ENCODE assay signal across 8 mouse cellular contexts in the genomic region with DNA sequence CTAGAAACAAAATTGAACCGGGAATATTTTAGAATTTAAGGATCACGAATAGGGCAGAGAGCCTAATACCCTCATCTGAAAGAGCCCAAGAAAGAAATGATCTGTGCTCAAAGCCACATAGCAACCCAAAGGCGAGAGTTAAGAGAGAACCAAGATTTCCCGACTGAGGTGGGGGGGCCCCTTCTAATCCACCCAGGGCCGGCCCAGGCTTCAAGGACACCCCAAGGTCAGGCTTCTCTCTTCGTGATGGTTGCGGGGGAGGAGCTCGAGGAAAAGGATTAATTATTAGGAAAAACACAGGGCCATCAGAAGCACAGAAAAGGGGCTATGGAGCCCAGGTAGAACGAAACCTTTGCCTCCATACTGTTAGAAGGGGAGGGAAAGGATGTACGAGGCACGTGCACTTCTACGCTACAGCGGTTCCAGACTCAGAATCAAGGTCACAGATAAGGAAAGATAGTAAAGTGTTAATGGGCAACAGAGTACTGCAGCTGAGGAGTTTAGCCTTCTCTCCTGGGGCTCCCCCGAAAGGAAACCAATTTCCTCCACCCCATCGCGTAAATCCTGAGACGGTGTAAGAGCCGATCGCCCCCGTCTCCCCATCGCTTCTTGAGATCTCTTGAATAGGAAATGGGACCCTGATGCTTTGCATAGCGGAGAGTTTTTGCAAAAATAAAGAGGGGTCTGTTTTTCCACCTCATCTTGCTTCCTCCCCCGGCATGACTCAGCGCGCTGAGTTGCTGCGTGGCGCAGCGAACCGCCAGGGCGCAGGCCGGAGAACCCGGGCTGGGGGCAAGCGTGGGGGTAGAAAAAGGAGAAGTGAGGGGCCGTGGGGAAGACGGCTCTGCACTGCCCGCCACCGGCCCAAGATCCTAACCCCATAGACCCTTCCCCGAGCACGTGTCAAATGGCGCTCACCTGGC. TPM values are rescaled to one million over a fixed set of nuclear protein-coding genes. Genes with fewer than 3 reads are reported as not detected.
DNase-seq lines count a peak whose midpoint lies in the region; ATAC-seq lines count a peak whose summit lies in the region.

No protein-coding gene starts in this region.

- peak overlapping the region; percentile 92 for H3K4me3 ChIP-seq in kidney, embryonic 14.5 days (ENCODE audit: low read length)
- peak overlapping the region; percentile 67 for H3K4me3 ChIP-seq in midbrain, embryonic 11.5 days (ENCODE audit: low read depth, low read length)

- H3K36me3 ChIP-seq in kidney, embryonic 14.5 days (ENCODE audit: control insufficient read depth, insufficient read depth, low read length): peaks cover 42% of the 10 kb centered on the region
- H3K36me3 ChIP-seq in midbrain, embryonic 11.5 days (ENCODE audit: control insufficient read depth, insufficient read depth, low read length): peaks cover 8% of the 10 kb centered on the region

- H3K27me3 ChIP-seq in kidney, embryonic 14.5 days (ENCODE audit: control insufficient read depth, insufficient read depth, low read length): no peaks in the 10 kb centered on the region
- no peaks in the 10 kb centered on the region for H3K27me3 ChIP-seq in midbrain, embryonic 11.5 days (ENCODE audit: control insufficient read depth, insufficient read depth, low read length)

- peak; percentile 54 for ATAC-seq in granulocyte monocyte progenitor cell, adult 5-6 weeks (replicated peaks; ENCODE audit: poor library complexity, severe bottlenecking)
- ATAC-seq in kidney, embryonic 14.5 days (ENCODE audit: low FRiP score, low TSS enrichment): no peak
- no peak for ATAC-seq in midbrain, embryonic 11.5 days (ENCODE audit: low FRiP score)

- H3K4me1 ChIP-seq in kidney, embryonic 14.5 days (ENCODE audit: control insufficient read depth, insufficient read depth, low read length): peaks cover 17% of the 10 kb centered on the region
- peaks cover 23% of the 10 kb centered on the region for H3K4me1 ChIP-seq in midbrain, embryonic 11.5 days (ENCODE audit: control insufficient read depth, insufficient read depth, low read length)

- no peaks in the 10 kb centered on the region for H3K9me3 ChIP-seq in kidney, embryonic 14.5 days (ENCODE audit: control insufficient read depth, low read length)
- H3K9me3 ChIP-seq in midbrain, embryonic 11.5 days (ENCODE audit: control insufficient read depth, low read length): no peaks in the 10 kb centered on the region

- peak overlapping the region; percentile 73 for H3K4me2 ChIP-seq in kidney, embryonic 14.5 days (replicated peaks; ENCODE audit: low read depth, low read length)
- peak overlapping the region; percentile 85 for H3K4me2 ChIP-seq in midbrain, embryonic 11.5 days

- DNase-seq in spleen, adult 12 weeks (ENCODE audit: low spot score): peak; percentile 53
- no peak for DNase-seq in spleen, adult 18-20 months
- peak; percentile 47 for DNase-seq in c-Kit-positive CD71-positive TER-119-positive erythroid progenitor cells, embryonic 14.5 days (ENCODE audit: low spot score)
- DNase-seq in midbrain, embryonic 11.5 days (ENCODE audit: low spot score, missing footprints): peak; percentile 88
- DNase-seq in embryo, embryonic 9.5 days (ENCODE audit: extremely low spot score): no peak
- no peak for DNase-seq in right cerebral cortex, postnatal 36 days (ENCODE audit: low spot score in 2 of 2)

- peak overlapping the region; percentile 90 for H3K9ac ChIP-seq in kidney, embryonic 14.5 days (ENCODE audit: low read depth, low read length)
- H3K9ac ChIP-seq in midbrain, embryonic 11.5 days (ENCODE audit: low read length): peak overlapping the region; percentile 75

- WGBS in kidney, embryonic 14.5 days: 1% methylated on average over 40 of the region's 40 CpGs
- 1% methylated on average over 40 of the region's 40 CpGs for WGBS in midbrain, embryonic 11.5 days

- H3K27ac ChIP-seq in kidney, embryonic 14.5 days (ENCODE audit: low read depth, low read length): peak overlapping the region; percentile 93
- H3K27ac ChIP-seq in midbrain, embryonic 11.5 days (ENCODE audit: low read depth, low read length): peak overlapping the region; percentile 76

RNA-seq across cellular contexts. Expression of gene Fam57b, which starts 0.9 kb away (rescaled TPM):
- total RNA-seq in granulocyte monocyte progenitor cell, adult 5-6 weeks (2014; fragmentation: Nextera tagmentation): not detected in 2 replicates
- total RNA-seq in granulocyte monocyte progenitor cell, adult 5-6 weeks (2017): not detected in 2 replicates
- polyA plus RNA-seq in kidney, embryonic 14.5 days (2014; fragmentation: Nextera tagmentation; extraction: Ambion mirVana): 0.15 TPM in 1 of 2 replicates, not detected in the other
- 10.5 and 11.1 TPM in 2 replicates for polyA plus RNA-seq in midbrain, embryonic 11.5 days (2014; fragmentation: Nextera tagmentation; extraction: Ambion mirVana)

RNA-seq across cellular contexts. Expression of gene Ppp4c, which starts 6.1 kb away (rescaled TPM):
- total RNA-seq in granulocyte monocyte progenitor cell, adult 5-6 weeks (2014; fragmentation: Nextera tagmentation): 160 and 219 TPM in 2 replicates
- total RNA-seq in granulocyte monocyte progenitor cell, adult 5-6 weeks (2017): 131 and 137 TPM in 2 replicates
- 294 and 371 TPM in 2 replicates for polyA plus RNA-seq in kidney, embryonic 14.5 days (2014; fragmentation: Nextera tagmentation; extraction: Ambion mirVana)
- 335 and 336 TPM in 2 replicates for polyA plus RNA-seq in midbrain, embryonic 11.5 days (2014; fragmentation: Nextera tagmentation; extraction: Ambion mirVana)

RNA-seq across cellular contexts. Expression of gene Tbx6, which starts 17.1 kb away (rescaled TPM):
- 0.58 TPM in 1 of 2 replicates, not detected in the other for total RNA-seq in granulocyte monocyte progenitor cell, adult 5-6 weeks (2014; fragmentation: Nextera tagmentation)
- total RNA-seq in granulocyte monocyte progenitor cell, adult 5-6 weeks (2017): not detected in 2 replicates
- 0.24 and 0.36 TPM in 2 replicates for polyA plus RNA-seq in kidney, embryonic 14.5 days (2014; fragmentation: Nextera tagmentation; extraction: Ambion mirVana)
- polyA plus RNA-seq in midbrain, embryonic 11.5 days (2014; fragmentation: Nextera tagmentation; extraction: Ambion mirVana): 0.20 and 0.43 TPM in 2 replicates

RNA-seq across cellular contexts. Expression of gene Ypel3, which starts 21.6 kb away (rescaled TPM):
- 29.6 and 42.6 TPM in 2 replicates for total RNA-seq in granulocyte monocyte progenitor cell, adult 5-6 weeks (2014; fragmentation: Nextera tagmentation)
- 16.2 and 17.4 TPM in 2 replicates for total RNA-seq in granulocyte monocyte progenitor cell, adult 5-6 weeks (2017)
- 87.5 and 94.5 TPM in 2 replicates for polyA plus RNA-seq in kidney, embryonic 14.5 days (2014; fragmentation: Nextera tagmentation; extraction: Ambion mirVana)
- polyA plus RNA-seq in midbrain, embryonic 11.5 days (2014; fragmentation: Nextera tagmentation; extraction: Ambion mirVana): 87.8 and 91.5 TPM in 2 replicates

RNA-seq across cellular contexts. Expression of gene Gdpd3, which starts 32.3 kb away (rescaled TPM):
- 13.0 and 27.7 TPM in 2 replicates for total RNA-seq in granulocyte monocyte progenitor cell, adult 5-6 weeks (2014; fragmentation: Nextera tagmentation)
- total RNA-seq in granulocyte monocyte progenitor cell, adult 5-6 weeks (2017): 3.6 and 11.3 TPM in 2 replicates
- polyA plus RNA-seq in kidney, embryonic 14.5 days (2014; fragmentation: Nextera tagmentation; extraction: Ambion mirVana): 2.0 and 2.6 TPM in 2 replicates
- 0.57 and 0.86 TPM in 2 replicates for polyA plus RNA-seq in midbrain, embryonic 11.5 days (2014; fragmentation: Nextera tagmentation; extraction: Ambion mirVana)

Comparison
In these comparisons a context has a peak if more than half of its experiments do, and no peak if none do; other contexts are left out.
1. DNase-seq: peak in spleen, adult 12 weeks (single experiment), c-Kit-positive CD71-positive TER-119-positive erythroid progenitor cells, embryonic 14.5 days (single experiment) and midbrain, embryonic 11.5 days (single experiment); none in spleen, adult 18-20 months (0 of 2), embryo, embryonic 9.5 days (single experiment) and right cerebral cortex, postnatal 36 days (0 of 2).